Mouse (Mus musculus) heart, embryonic 14.5 days (tissue): Measurements from ENCODE around the gene Slc9a9. TPM values are rescaled to one million over a fixed set of nuclear protein-coding genes. Genes with fewer than 3 reads are reported as not detected.

Experiments
- ATAC-seq: fragments of 200-750 bp; cut with Nextera tagmentation; 2 replicates; pipeline ENCODE4 v1.8.0; 2017; ENCODE audit warnings: low read depth, moderate TSS enrichment; ENCODE audit not compliant: insufficient number of reproducible peaks, insufficient read depth, low FRiP score
- H3K27ac ChIP-seq, 2 experiments: fragments of 200-500 bp in 1 of 2; fragments of 300-500 bp in 1 of 2; sonication (generic) in 1 of 2; replicated peaks in 1 of 2; 2 replicates each; pipeline ENCODE4 v1.5.1; 2012 to 2014; ENCODE audit warnings: low read depth in 2 of 2, low read length in 2 of 2, control low read depth in 1 of 2, mild to moderate bottlenecking in 1 of 2, mixed read lengths in 1 of 2; ENCODE audit not compliant: control insufficient read depth in 1 of 2, insufficient read depth in 1 of 2
- H3K27me3 ChIP-seq: fragments of 300-500 bp; sonication (generic); 2 replicates; pipeline ENCODE4 v1.6.1; 2014; ENCODE audit warnings: mild to moderate bottlenecking, low read length, control low read depth; ENCODE audit not compliant: control insufficient read depth, insufficient read depth
- H3K36me3 ChIP-seq: fragments of 300-500 bp; sonication (generic); 2 replicates; pipeline ENCODE4 v1.6.1; 2014; ENCODE audit warnings: mild to moderate bottlenecking, control low read depth, low read length, mixed read lengths; ENCODE audit not compliant: control insufficient read depth, insufficient read depth
- H3K4me1 ChIP-seq, 2 experiments: fragments of 200-500 bp in 1 of 2; fragments of 300-500 bp in 1 of 2; sonication (generic) in 1 of 2; 2 replicates each; pipeline ENCODE4 v1.6.1; 2012 to 2014; ENCODE audit warnings: low read length in 2 of 2, control low read depth in 1 of 2, mixed read lengths in 1 of 2; ENCODE audit not compliant: control insufficient read depth in 2 of 2, insufficient read depth in 2 of 2
- H3K4me2 ChIP-seq: fragments of 300-500 bp; sonication (generic); 2 replicates; pipeline ENCODE4 v1.6.1; 2014; ENCODE audit warnings: mild to moderate bottlenecking, low read length
- H3K4me3 ChIP-seq, 2 experiments: fragments of 200-500 bp in 1 of 2; fragments of 300-500 bp in 1 of 2; sonication (generic) in 1 of 2; 2 replicates each; pipeline ENCODE4 v1.5.1; 2012 to 2014; ENCODE audit warnings: low read length in 2 of 2, mild to moderate bottlenecking in 2 of 2, control low read depth in 1 of 2, low read depth in 1 of 2, moderate library complexity in 1 of 2; ENCODE audit not compliant: control insufficient read depth in 1 of 2, insufficient read depth in 1 of 2
- H3K9ac ChIP-seq: fragments of 300-500 bp; sonication (generic); 2 replicates; pipeline ENCODE4 v1.6.1; 2014; ENCODE audit warnings: mild to moderate bottlenecking, low read length
- H3K9me3 ChIP-seq: fragments of 300-500 bp; sonication (generic); 2 replicates; pipeline ENCODE4 v1.6.1; 2016; ENCODE audit warnings: low read length, control low read depth; ENCODE audit not compliant: control insufficient read depth
- WGBS: fragments of 180-500 bp; shearing (Covaris S2); extraction: QIAGEN DNeasy Blood & Tissue Kit; methylation state at CpG from one replicate; pipeline ENCODE4 v1.1.7; 2014; 5-methylcytosine and 5-hydroxymethylcytosine counted together
- polyA plus RNA-seq: library from polyadenylated mRNA; unstranded; fragments of >200 nt; fragmentation: Nextera tagmentation; extraction: Ambion mirVana; gene quantifications from 2 replicates; pipeline ENCODE4 v1.2.1, GENCODE M21; 2014

Slc9a9 gene
- polyA plus RNA-seq, 1 experiment from 2014 or later: 4.7 TPM

- WGBS: 86% methylated on average over 5 of the region's 5 CpGs
Measured at GRCm38 (mm10) chr9:94712084-94712483, 42.4 kb downstream of the Slc9a9 start.

GRCm38 (mm10) chr9:94716695-94717094, 47.0 kb downstream of the Slc9a9 start:
- ATAC-seq: no peak
- Histone ChIP-seq H3K27ac (no peak overlapping the region), H3K9me3 (no peaks in the 10 kb centered on the region), H3K36me3 (no peaks in the 10 kb centered on the region), H3K9ac (no peak overlapping the region), H3K27me3 (no peaks in the 10 kb centered on the region), H3K4me3 (no peak overlapping the region), H3K4me2 (no peak overlapping the region), H3K4me1 (peaks cover 3 to 9% of the 10 kb centered on the region in 2 experiments; a peak in 3 of 4 replicates)
- 76% methylated on average over 2 of the region's 2 CpGs for WGBS

More at GRCm38 (mm10) chr9:94712084-94712483, 42.4 kb downstream of the Slc9a9 start:
- no peaks in the 10 kb centered on the region for H3K9me3 ChIP-seq
- H3K4me2 ChIP-seq: no peak overlapping the region
- H3K27ac ChIP-seq: no peak overlapping the region
- H3K4me3 ChIP-seq: no peak overlapping the region
- no peak overlapping the region for H3K9ac ChIP-seq
- no peaks in the 10 kb centered on the region for H3K36me3 ChIP-seq
- ATAC-seq: no peak
- H3K4me1 ChIP-seq: peaks cover 3 to 9% of the 10 kb centered on the region in 2 experiments; a peak in 3 of 4 replicates
- no peaks in the 10 kb centered on the region for H3K27me3 ChIP-seq

- ATAC-seq: no peak
Measured at GRCm38 (mm10) chr9:94723631-94724030, 53.9 kb downstream of the Slc9a9 start.

GRCm38 (mm10) chr9:94725121-94725520, 55.4 kb downstream of the Slc9a9 start:
- 86% methylated on average over 5 of the region's 5 CpGs for WGBS
- no peak for ATAC-seq
- Histone ChIP-seq H3K36me3 (no peaks in the 10 kb centered on the region), H3K4me2 (no peak overlapping the region), H3K27me3 (no peaks in the 10 kb centered on the region), H3K9ac (no peak overlapping the region), H3K27ac (no peak overlapping the region), H3K9me3 (no peaks in the 10 kb centered on the region), H3K4me1 (no peaks in the 10 kb centered on the region), H3K4me3 (no peak overlapping the region)

More at GRCm38 (mm10) chr9:94723631-94724030, 53.9 kb downstream of the Slc9a9 start:
- no peaks in the 10 kb centered on the region for H3K27me3 ChIP-seq
- no peaks in the 10 kb centered on the region for H3K9me3 ChIP-seq
- H3K4me2 ChIP-seq: no peak overlapping the region
- no peak overlapping the region for H3K27ac ChIP-seq
- WGBS: 65% methylated on average over 2 of the region's 2 CpGs
- H3K36me3 ChIP-seq: no peaks in the 10 kb centered on the region
- H3K4me3 ChIP-seq: no peak overlapping the region
- no peak overlapping the region for H3K9ac ChIP-seq
- H3K4me1 ChIP-seq: no peaks in the 10 kb centered on the region

- Histone ChIP-seq H3K9me3 (no peaks in the 10 kb centered on the region), H3K4me2 (no peak overlapping the region), H3K27me3 (no peaks in the 10 kb centered on the region), H3K36me3 (no peaks in the 10 kb centered on the region), H3K27ac (no peak overlapping the region), H3K4me1 (no peaks in the 10 kb centered on the region), H3K4me3 (no peak overlapping the region), H3K9ac (no peak overlapping the region)
- 30% methylated on average over 5 of the region's 5 CpGs for WGBS
- ATAC-seq: no peak
Measured at GRCm38 (mm10) chr9:94727457-94727856, 57.7 kb downstream of the Slc9a9 start.

GRCm38 (mm10) chr9:94730396-94730795, 60.7 kb downstream of the Slc9a9 start:
- 84% methylated on average over 8 of the region's 8 CpGs for WGBS
- H3K4me2 ChIP-seq: no peak overlapping the region
- no peak overlapping the region for H3K4me3 ChIP-seq
- no peaks in the 10 kb centered on the region for H3K27me3 ChIP-seq
- ATAC-seq: no peak
- H3K36me3 ChIP-seq: no peaks in the 10 kb centered on the region
- no peaks in the 10 kb centered on the region for H3K4me1 ChIP-seq
- no peak overlapping the region for H3K27ac ChIP-seq
- H3K9ac ChIP-seq: no peak overlapping the region
- no peaks in the 10 kb centered on the region for H3K9me3 ChIP-seq

GRCm38 (mm10) chr9:94732136-94732535, 62.4 kb downstream of the Slc9a9 start:
- no peak for ATAC-seq

GRCm38 (mm10) chr9:94732599-94733287, 63.0 kb downstream of the Slc9a9 start:
- Histone ChIP-seq H3K27ac (no peak overlapping the region), H3K4me3 (no peak overlapping the region), H3K9ac (no peak overlapping the region), H3K36me3 (no peaks in the 10 kb centered on the region), H3K9me3 (no peaks in the 10 kb centered on the region), H3K27me3 (no peaks in the 10 kb centered on the region), H3K4me1 (no peaks in the 10 kb centered on the region), H3K4me2 (no peak overlapping the region)
- no peak for ATAC-seq
- WGBS: 64% methylated on average over 8 of the region's 8 CpGs

More at GRCm38 (mm10) chr9:94732136-94732535, 62.4 kb downstream of the Slc9a9 start:
- WGBS: 72% methylated on average over 6 of the region's 6 CpGs
- Histone ChIP-seq H3K4me1 (no peaks in the 10 kb centered on the region), H3K9ac (no peak overlapping the region), H3K4me3 (no peak overlapping the region), H3K9me3 (no peaks in the 10 kb centered on the region), H3K4me2 (no peak overlapping the region), H3K27ac (no peak overlapping the region), H3K27me3 (no peaks in the 10 kb centered on the region), H3K36me3 (no peaks in the 10 kb centered on the region)
